Mouse (Mus musculus): ENCODE results near the gene Gstt2.

DNA sequence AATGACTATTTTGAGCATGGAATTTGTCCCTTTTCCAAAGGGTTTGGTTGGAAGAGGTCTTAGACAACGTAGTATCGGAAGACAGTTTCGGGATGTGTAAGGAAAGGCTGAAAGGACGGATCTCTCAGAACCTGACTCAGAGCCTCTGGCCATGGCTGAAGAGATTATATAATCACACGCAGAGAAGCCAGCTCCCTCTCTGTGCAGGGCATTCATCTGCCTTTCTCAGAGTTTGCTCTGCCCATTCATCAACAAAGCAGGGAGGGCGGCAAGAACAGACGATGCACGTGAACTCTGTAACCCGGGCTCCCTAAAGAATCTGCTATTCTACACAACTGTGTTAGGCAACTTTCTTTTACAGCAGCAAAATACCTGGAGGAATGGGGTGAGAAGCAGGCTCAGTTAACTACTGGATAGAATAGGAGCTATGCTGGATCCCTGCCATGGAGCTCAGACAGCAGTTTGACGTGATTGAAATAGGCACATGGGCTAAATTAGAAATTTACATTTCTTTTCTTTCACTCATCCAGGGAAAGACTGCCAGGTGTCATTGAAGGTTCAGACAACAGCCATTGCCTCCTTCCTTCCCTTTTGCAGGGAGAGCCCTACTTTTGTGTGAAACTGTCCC is 36.4 kb upstream of the Gstt2 start:
- TF ChIP-seq CTCF (IDR thresholded peaks at IDR 0.05; ENCODE audit: low read depth, low read length) = no peak
- no peak for TF ChIP-seq POLR2A (IDR thresholded peaks at IDR 0.05; ENCODE audit: insufficient read depth, low read length)

Data from ES-Bruce4 (cell line).